Mouse (Mus musculus) hindbrain, embryonic 12.5 days (tissue): ENCODE measurements around the gene Cyp4f14. TPM values are rescaled to one million over a fixed set of nuclear protein-coding genes. Genes with fewer than 3 reads are reported as not detected.
A peak's percentile ranks its signal among the peaks of the same experiment; 100 is the strongest.
"Not testable (repeated sequence)": the region's sequence is repeated elsewhere in the genome, so short reads cannot be mapped to it uniquely, and the experiment has no call there.

Experiments
- ATAC-seq: fragments of 200-750 bp; cut with Nextera tagmentation; 2 replicates; pipeline ENCODE4 v1.8.0; 2017; ENCODE audit warnings: moderate TSS enrichment; ENCODE audit not compliant: low FRiP score
- H3K27ac ChIP-seq: fragments of 300-500 bp; sonication (generic); 2 replicates; pipeline ENCODE4 v1.5.1; 2016; ENCODE audit warnings: mild to moderate bottlenecking
- H3K27me3 ChIP-seq: fragments of 300-500 bp; sonication (generic); 2 replicates; pipeline ENCODE4 v1.6.1; 2016; ENCODE audit warnings: mild to moderate bottlenecking
- H3K36me3 ChIP-seq: fragments of 300-500 bp; sonication (generic); 2 replicates; pipeline ENCODE4 v1.6.1; 2016; ENCODE audit warnings: mild to moderate bottlenecking
- H3K4me1 ChIP-seq: fragments of 300-500 bp; sonication (generic); 2 replicates; pipeline ENCODE4 v1.6.1; 2016
- H3K4me2 ChIP-seq: fragments of 300-500 bp; sonication (generic); replicated peaks from 2 replicates; pipeline ENCODE4 v1.6.1; 2016; ENCODE audit warnings: mild to moderate bottlenecking
- H3K4me3 ChIP-seq: fragments of 300-500 bp; sonication (generic); 2 replicates; pipeline ENCODE4 v1.5.1; 2016; ENCODE audit warnings: mild to moderate bottlenecking
- H3K9ac ChIP-seq: fragments of 300-500 bp; sonication (generic); 2 replicates; pipeline ENCODE4 v1.6.1; 2016; ENCODE audit warnings: mild to moderate bottlenecking, moderate library complexity
- H3K9me3 ChIP-seq: fragments of 300-500 bp; sonication (generic); replicated peaks from 2 replicates; pipeline ENCODE4 v1.6.1; 2016; ENCODE audit warnings: mild to moderate bottlenecking
- WGBS: fragments of 180-500 bp; shearing (Covaris S2); methylation state at CpG from one replicate; pipeline ENCODE4 v1.1.7; 2016; 5-methylcytosine and 5-hydroxymethylcytosine counted together
- polyA plus RNA-seq: library from polyadenylated mRNA; unstranded; fragments of >200 nt; fragmentation: Nextera tagmentation; extraction: Ambion mirVana; gene quantifications from 2 replicates; pipeline ENCODE4 v1.2.1, GENCODE M21; 2016

Cyp4f14 gene
- polyA plus RNA-seq, 1 experiment from 2014 or later = not detected

GRCm38 (mm10) chr17:32890852-32891238 lies 26.3 kb downstream of the Cyp4f14 start:
- Histone ChIP-seq H3K4me1 (peaks cover 14% of the 10 kb centered on the region), H3K9me3 (no peaks in the 10 kb centered on the region), H3K27ac (peak overlapping the region; percentile 83), H3K27me3 (no peaks in the 10 kb centered on the region), H3K9ac (peak overlapping the region; percentile 83), H3K4me2 (peak overlapping the region; percentile 82), H3K36me3 (0 out of 2 replicates have a peak, but pooled peaks cover 4% of the 10 kb centered on the region), H3K4me3 (peak overlapping the region; percentile 68)
- peak; percentile 56; the same call in 1 of the 2 replicates for ATAC-seq
- WGBS = 5% methylated on average over 10 of the region's 11 CpGs

- WGBS = 92% methylated on average over 6 of the region's 6 CpGs
These were observed 27.5 kb downstream of the Cyp4f14 start for GRCm38 (mm10) chr17:32889611-32890010.

GRCm38 (mm10) chr17:32880320-32881218 lies 36.6 kb downstream of the Cyp4f14 start:
- no peaks in the 10 kb centered on the region for H3K9me3 ChIP-seq
- H3K4me1 ChIP-seq = no peaks in the 10 kb centered on the region
- H3K36me3 ChIP-seq = peaks cover 39% of the 10 kb centered on the region
- H3K27me3 ChIP-seq = 0 out of 2 replicates have a peak, but pooled peaks cover 4% of the 10 kb centered on the region
- no peak overlapping the region for H3K4me2 ChIP-seq
- H3K27ac ChIP-seq = no peak overlapping the region
- no peak overlapping the region for H3K4me3 ChIP-seq
- ATAC-seq = no peak
- H3K9ac ChIP-seq = no peak overlapping the region
- WGBS = 93% methylated on average over 14 of the region's 14 CpGs

More at GRCm38 (mm10) chr17:32889611-32890010, 27.5 kb downstream of the Cyp4f14 start:
- Histone ChIP-seq H3K4me3 (no peak overlapping the region), H3K36me3 (peaks cover 11% of the 10 kb centered on the region), H3K9ac (no peak overlapping the region), H3K27ac (no peak overlapping the region), H3K4me2 (no peak overlapping the region), H3K4me1 (peaks cover 14% of the 10 kb centered on the region), H3K27me3 (no peaks in the 10 kb centered on the region), H3K9me3 (no peaks in the 10 kb centered on the region)
- no peak for ATAC-seq

- H3K9me3 ChIP-seq = no peaks in the 10 kb centered on the region
- no peak overlapping the region for H3K27ac ChIP-seq
- H3K4me2 ChIP-seq = no peak overlapping the region
- WGBS = 94% methylated on average over 11 of the region's 11 CpGs
- no peak overlapping the region for H3K4me3 ChIP-seq
- peaks cover 24% of the 10 kb centered on the region for H3K36me3 ChIP-seq
- no peak for ATAC-seq
- H3K27me3 ChIP-seq = 0 out of 2 replicates have a peak, but pooled peaks cover 4% of the 10 kb centered on the region
- H3K9ac ChIP-seq = no peak overlapping the region
- no peaks in the 10 kb centered on the region for H3K4me1 ChIP-seq
These were observed 38.4 kb downstream of the Cyp4f14 start for GRCm38 (mm10) chr17:32878773-32879172.

GRCm38 (mm10) chr17:32877471-32878171 lies 39.5 kb downstream of the Cyp4f14 start:
- WGBS = 14% methylated on average over 22 of the region's 22 CpGs
- H3K9ac ChIP-seq = no peak overlapping the region
- H3K9me3 ChIP-seq = no peaks in the 10 kb centered on the region
- 0 out of 2 replicates have a peak, but pooled peaks cover 4% of the 10 kb centered on the region for H3K27me3 ChIP-seq
- peaks cover 13% of the 10 kb centered on the region for H3K36me3 ChIP-seq
- ATAC-seq = no peak
- H3K4me3 ChIP-seq = no peak overlapping the region
- no peaks in the 10 kb centered on the region for H3K4me1 ChIP-seq
- H3K27ac ChIP-seq = no peak overlapping the region
- no peak overlapping the region; the same call in 1 of the 2 replicates for H3K4me2 ChIP-seq

GRCm38 (mm10) chr17:32872696-32873095 lies 44.4 kb downstream of the Cyp4f14 start:
- Histone ChIP-seq H3K4me1 (no peaks in the 10 kb centered on the region), H3K9ac (no peak overlapping the region), H3K9me3 (no peaks in the 10 kb centered on the region), H3K4me3 (no peak overlapping the region), H3K27me3 (0 out of 2 replicates have a peak, but pooled peaks cover 4% of the 10 kb centered on the region), H3K27ac (no peak overlapping the region), H3K4me2 (no peak overlapping the region), H3K36me3 (no peaks in the 10 kb centered on the region)
- ATAC-seq = no peak
- 63% methylated on average over 5 of the region's 5 CpGs for WGBS

GRCm38 (mm10) chr17:32872091-32872490 lies 45.1 kb downstream of the Cyp4f14 start:
- Histone ChIP-seq H3K36me3 (no peaks in the 10 kb centered on the region), H3K4me1 (no peaks in the 10 kb centered on the region), H3K4me2 (no peak overlapping the region), H3K9me3 (no peaks in the 10 kb centered on the region), H3K4me3 (no peak overlapping the region), H3K27me3 (no peaks in the 10 kb centered on the region), H3K27ac (no peak overlapping the region), H3K9ac (no peak overlapping the region)
- WGBS = 85% methylated on average over 4 of the region's 4 CpGs
- no peak for ATAC-seq

- no peak overlapping the region for H3K9ac ChIP-seq
- 87% methylated on average over 1 of the region's 1 CpGs for WGBS
- no peaks in the 10 kb centered on the region for H3K4me1 ChIP-seq
- H3K9me3 ChIP-seq = no peaks in the 10 kb centered on the region
- no peak for ATAC-seq
- no peaks in the 10 kb centered on the region for H3K36me3 ChIP-seq
- H3K4me3 ChIP-seq = no peak overlapping the region
- no peaks in the 10 kb centered on the region for H3K27me3 ChIP-seq
- no peak overlapping the region for H3K4me2 ChIP-seq
- no peak overlapping the region for H3K27ac ChIP-seq
These were observed 45.7 kb downstream of the Cyp4f14 start for GRCm38 (mm10) chr17:32871483-32871882.

GRCm38 (mm10) chr17:32867266-32867665 lies 49.9 kb downstream of the Cyp4f14 start:
- not testable (repeated sequence) for H3K4me2 ChIP-seq
- 56% methylated on average over 5 of the region's 7 CpGs for WGBS

GRCm38 (mm10) chr17:32856713-32857112 lies 60.4 kb downstream of the Cyp4f14 start:
- H3K4me2 ChIP-seq, H3K36me3 ChIP-seq, ATAC-seq, H3K27me3 ChIP-seq, H3K9ac ChIP-seq, H3K27ac ChIP-seq, H3K9me3 ChIP-seq, H3K4me1 ChIP-seq, H3K4me3 ChIP-seq: not testable (repeated sequence)
- WGBS = 62% methylated on average over 4 of the region's 6 CpGs

More at GRCm38 (mm10) chr17:32867266-32867665, 49.9 kb downstream of the Cyp4f14 start:
- not testable (repeated sequence) for H3K27ac ChIP-seq, H3K9ac ChIP-seq, H3K4me3 ChIP-seq, H3K9me3 ChIP-seq, H3K4me1 ChIP-seq, H3K27me3 ChIP-seq, H3K36me3 ChIP-seq, ATAC-seq
